Mouse (Mus musculus) embryonic fibroblast, embryonic 13.5 days (primary cell): ENCODE measurements around the gene Adipor2. TPM values are rescaled to one million over a fixed set of nuclear protein-coding genes. Genes with fewer than 3 reads are reported as not detected.

Experiments
- H3K27ac ChIP-seq: 2 replicates; pipeline ENCODE4 v1.5.1; 2012; ENCODE audit warnings: low read length, control low read depth, inconsistent platforms; ENCODE audit not compliant: insufficient read depth
- H3K4me1 ChIP-seq: 2 replicates; pipeline ENCODE4 v1.6.1; 2011; ENCODE audit warnings: low read length; ENCODE audit not compliant: control insufficient read depth, insufficient read depth
- H3K4me3 ChIP-seq: 2 replicates; pipeline ENCODE4 v1.5.1; 2011; ENCODE audit warnings: mild to moderate bottlenecking, control low read depth, low read length; ENCODE audit not compliant: insufficient read depth
- CTCF ChIP-seq: IDR thresholded peaks from 2 replicates; pipeline ENCODE4 v1.5.1; 2011; ENCODE audit warnings: mild to moderate bottlenecking, control low read depth, low read length, moderate library complexity, borderline replicate concordance; ENCODE audit not compliant: insufficient read depth
- POLR2A ChIP-seq: IDR thresholded peaks from 2 replicates; pipeline ENCODE4 v1.6.1; 2011; ENCODE audit warnings: low read depth, mild to moderate bottlenecking, control low read depth, low read length, moderate library complexity
- polyA plus RNA-seq: library from polyadenylated mRNA; stranded (reverse); fragments of >200 nt; gene quantifications from 2 replicates; pipeline ENCODE4 v1.2.4, GENCODE M21; 2011; ENCODE audit warnings: low read depth; ENCODE audit not compliant: missing spikeins, insufficient read length

The Adipor2 gene
- polyA plus RNA-seq, 1 experiment = 42.8 TPM

DNA sequence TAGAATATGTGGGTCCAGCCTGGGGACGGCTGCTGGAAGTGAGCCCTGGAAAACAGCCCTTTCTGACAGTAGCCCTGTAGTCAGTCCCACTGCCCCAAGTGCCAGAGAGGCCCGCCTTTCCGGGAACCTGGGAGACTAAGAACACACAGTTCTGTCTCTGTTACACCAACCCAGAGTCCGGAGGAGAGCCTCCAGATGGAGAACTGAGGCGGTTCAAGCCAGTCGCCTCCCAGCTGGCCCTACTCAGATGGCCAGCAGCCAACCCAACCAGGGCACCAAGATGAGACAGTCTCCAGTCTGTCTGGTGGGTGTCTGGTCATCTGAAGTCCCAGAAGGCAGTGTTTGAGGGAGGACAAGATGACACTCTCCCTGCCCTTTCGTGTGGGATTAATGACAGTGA lies 95.8 kb downstream of the Adipor2 start:
- no peaks in the 10 kb centered on the region for H3K4me1 ChIP-seq
- TF ChIP-seq CTCF (no peak), POLR2A (no peak)
- H3K4me3 ChIP-seq = no peak overlapping the region
- H3K27ac ChIP-seq = no peak overlapping the region

- Histone ChIP-seq H3K4me1 (no peaks in the 10 kb centered on the region), H3K27ac (no peak overlapping the region), H3K4me3 (no peak overlapping the region)
- TF ChIP-seq POLR2A (no peak), CTCF (no peak)
Measured at GRCm38 (mm10) chr6:119320481-119320880, 97.0 kb downstream of the Adipor2 start.

GRCm38 (mm10) chr6:119319358-119319757 lies 98.1 kb downstream of the Adipor2 start:
- Histone ChIP-seq H3K4me1 (no peaks in the 10 kb centered on the region), H3K4me3 (no peak overlapping the region), H3K27ac (no peak overlapping the region)
- TF ChIP-seq CTCF (no peak), POLR2A (no peak)

GRCm38 (mm10) chr6:119318732-119319131 lies 98.8 kb downstream of the Adipor2 start:
- Histone ChIP-seq H3K4me3 (no peak overlapping the region), H3K4me1 (no peaks in the 10 kb centered on the region), H3K27ac (no peak overlapping the region)
- TF ChIP-seq CTCF = no peak
- TF ChIP-seq POLR2A = no peak

GRCm38 (mm10) chr6:119314751-119315476 lies 102.6 kb downstream of the Adipor2 start:
- no peak overlapping the region for H3K4me3 ChIP-seq
- H3K27ac ChIP-seq = no peak overlapping the region
- H3K4me1 ChIP-seq = no peaks in the 10 kb centered on the region
- no peak for TF ChIP-seq CTCF
- no peak for TF ChIP-seq POLR2A

DNA sequence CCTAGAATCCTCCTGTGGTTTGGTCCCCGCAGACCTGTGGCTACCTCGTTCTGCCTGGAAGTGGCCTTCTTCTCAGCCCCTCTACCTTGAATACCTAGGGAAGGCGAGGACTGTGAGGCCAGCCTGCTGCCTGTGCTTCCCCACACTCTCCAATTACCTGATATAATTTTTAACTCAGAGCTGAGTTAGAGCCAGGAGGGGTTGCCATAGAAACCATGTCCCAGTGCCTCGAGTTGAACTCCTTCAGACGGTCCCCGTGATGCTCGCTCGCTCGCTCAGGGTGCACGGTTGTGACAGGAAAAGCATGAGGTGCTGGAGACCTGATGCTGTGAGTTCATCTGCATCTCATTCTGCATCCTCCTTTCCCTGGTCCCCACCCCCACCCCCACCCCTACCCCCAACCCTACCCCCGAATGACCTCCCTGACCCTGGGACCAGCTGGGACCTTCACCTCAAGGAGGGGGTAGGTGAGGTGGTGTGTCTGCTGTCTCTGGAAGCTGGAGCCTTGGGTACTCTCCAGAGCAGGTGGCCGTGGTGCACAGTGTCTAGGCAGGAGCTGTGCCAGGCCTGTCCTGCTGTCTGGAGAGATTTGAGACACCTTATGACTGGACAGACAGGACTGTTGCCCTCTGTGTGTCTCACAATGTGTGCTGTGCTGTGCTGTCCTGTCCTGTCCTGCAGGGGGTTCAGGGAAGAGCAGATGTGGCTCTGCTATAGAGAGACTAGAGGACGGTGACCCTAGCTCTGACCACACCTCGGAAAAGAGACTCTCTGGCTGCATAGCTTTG lies 103.7 kb downstream of the Adipor2 start:
- H3K27ac ChIP-seq = no peak overlapping the region
- no peaks in the 10 kb centered on the region for H3K4me1 ChIP-seq
- no peak for TF ChIP-seq CTCF
- no peak for TF ChIP-seq POLR2A
- H3K4me3 ChIP-seq = no peak overlapping the region

- H3K27ac ChIP-seq = no peak overlapping the region
- no peaks in the 10 kb centered on the region for H3K4me1 ChIP-seq
Measured at GRCm38 (mm10) chr6:119313096-119313495, 104.4 kb downstream of the Adipor2 start.

DNA sequence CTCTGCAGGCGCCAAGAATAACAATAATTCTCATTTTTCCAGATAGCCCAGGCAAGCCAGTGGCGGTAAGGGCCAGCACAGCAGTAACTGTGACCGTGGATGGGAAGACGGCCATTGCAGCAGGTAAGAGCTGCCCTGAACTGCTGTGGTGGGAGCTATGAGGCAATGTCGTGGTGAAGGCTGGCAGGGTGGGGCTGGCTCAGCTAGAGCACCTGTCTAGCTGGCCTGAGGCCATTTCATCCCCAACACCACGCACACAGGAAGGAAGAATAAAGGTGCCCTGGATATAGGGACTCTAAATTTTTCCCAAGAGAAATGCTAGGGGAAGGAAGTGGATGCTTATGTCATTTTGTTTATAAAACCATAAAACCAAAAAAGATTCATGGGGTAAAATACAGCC lies 105.1 kb downstream of the Adipor2 start:
- Histone ChIP-seq H3K27ac (no peak overlapping the region), H3K4me1 (no peaks in the 10 kb centered on the region), H3K4me3 (no peak overlapping the region)
- no peak for TF ChIP-seq CTCF
- TF ChIP-seq POLR2A = no peak

More at GRCm38 (mm10) chr6:119313096-119313495, 104.4 kb downstream of the Adipor2 start:
- H3K4me3 ChIP-seq = no peak overlapping the region
- TF ChIP-seq POLR2A = no peak
- TF ChIP-seq CTCF = no peak

DNA sequence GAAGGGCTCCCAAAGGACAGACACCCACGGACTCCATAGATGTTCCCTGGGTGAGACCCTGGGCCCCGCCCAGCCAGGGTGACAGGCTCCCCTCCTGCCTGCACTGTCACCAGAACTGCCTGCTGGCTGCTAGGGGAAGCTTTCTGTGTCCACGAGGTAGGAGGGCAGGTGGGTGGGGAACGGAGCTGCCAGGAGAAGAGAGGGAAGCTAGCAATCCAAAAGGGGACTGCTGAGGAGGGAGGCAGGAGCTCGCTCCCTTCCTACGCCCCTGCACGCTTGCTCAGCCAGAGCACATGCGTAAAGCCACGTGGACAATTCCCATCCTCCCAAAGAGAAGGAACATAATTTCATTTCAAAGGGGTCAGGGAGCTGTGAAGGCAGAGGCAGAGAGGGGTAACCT lies 107.3 kb downstream of the Adipor2 start:
- H3K4me1 ChIP-seq = no peaks in the 10 kb centered on the region
- no peak overlapping the region for H3K4me3 ChIP-seq
- TF ChIP-seq CTCF (no peak), POLR2A (no peak)
- H3K27ac ChIP-seq = no peak overlapping the region

- TF ChIP-seq CTCF = no peak
- TF ChIP-seq POLR2A = no peak
- no peaks in the 10 kb centered on the region for H3K4me1 ChIP-seq
- H3K4me3 ChIP-seq = no peak overlapping the region
- H3K27ac ChIP-seq = no peak overlapping the region
Measured at GRCm38 (mm10) chr6:119307867-119308413, 109.6 kb downstream of the Adipor2 start.
